Mouse (Mus musculus) ES-E14 (cell line): ENCODE measurements around the gene Ahdc1. TPM values are rescaled to one million over a fixed set of nuclear protein-coding genes. Genes with fewer than 3 reads are reported as not detected.

ENCODE experiments used
- DNase-seq: peaks from one replicate; pipeline ENCODE4 v3.0.0-alpha.2; 2013; ENCODE audit warnings: low read depth, low spot score
- H3K27ac ChIP-seq: 2 replicates; pipeline ENCODE4 v1.5.1; 2012; ENCODE audit warnings: low read depth, mild to moderate bottlenecking, low read length, moderate library complexity, mixed read lengths; ENCODE audit not compliant: poor library complexity, insufficient read depth, severe bottlenecking
- H3K36me3 ChIP-seq: 2 replicates; pipeline ENCODE4 v1.6.1; 2012; ENCODE audit warnings: mild to moderate bottlenecking, low read length, moderate library complexity, mixed read lengths; ENCODE audit not compliant: control insufficient read depth, poor library complexity, insufficient read depth, severe bottlenecking
- H3K4me1 ChIP-seq, 2 experiments: fragments of 150-350 bp in 1 of 2; sonication (generic) in 1 of 2; 2 replicates each; pipeline ENCODE4 v1.6.1; 2012; ENCODE audit warnings: low read length in 2 of 2, mild to moderate bottlenecking in 1 of 2, mixed read lengths in 1 of 2; ENCODE audit not compliant: control insufficient read depth in 2 of 2, insufficient read depth in 2 of 2, poor library complexity in 1 of 2
- H3K4me3 ChIP-seq, 2 experiments: fragments of 150-350 bp in 1 of 2; sonication (generic) in 1 of 2; 2 replicates each; pipeline ENCODE4 v1.5.1; 2012; ENCODE audit warnings: low read length in 2 of 2, low read depth in 1 of 2, mild to moderate bottlenecking in 1 of 2, mixed read lengths in 1 of 2; ENCODE audit not compliant: insufficient read depth in 1 of 2, poor library complexity in 1 of 2, severe bottlenecking in 1 of 2
- H3K9ac ChIP-seq: 2 replicates; pipeline ENCODE4 v1.6.1; 2012; ENCODE audit warnings: low read depth, mild to moderate bottlenecking, low read length, mixed read lengths; ENCODE audit not compliant: poor library complexity, insufficient read depth, severe bottlenecking
- H3K9me3 ChIP-seq: fragments of 150-350 bp; sonication (generic); 2 replicates; pipeline ENCODE4 v1.6.1; 2012; ENCODE audit warnings: low read depth, mild to moderate bottlenecking, low read length; ENCODE audit not compliant: control insufficient read depth, insufficient read depth
- CHD2 ChIP-seq: IDR thresholded peaks from 2 replicates; pipeline ENCODE4 v1.6.1; 2014; ENCODE audit warnings: mild to moderate bottlenecking, low read depth, low read length, inconsistent platforms
- HCFC1 ChIP-seq: IDR thresholded peaks from 2 replicates; pipeline ENCODE4 v1.6.1; 2012; ENCODE audit warnings: low read length, inconsistent platforms, borderline replicate concordance; ENCODE audit not compliant: insufficient read depth
- MAFK ChIP-seq: IDR thresholded peaks from 2 replicates; pipeline ENCODE4 v1.6.1; 2014; ENCODE audit warnings: mild to moderate bottlenecking, low read depth, low read length, inconsistent platforms; ENCODE audit not compliant: insufficient read depth
- ZC3H11A ChIP-seq: IDR thresholded peaks from 2 replicates; pipeline ENCODE4 v1.6.1; 2012; ENCODE audit warnings: low read depth, mild to moderate bottlenecking, inconsistent platforms, low read length, borderline replicate concordance
- ZNF384 ChIP-seq: IDR thresholded peaks from 2 replicates; pipeline ENCODE4 v1.6.1; 2012; ENCODE audit warnings: low read depth, low read length, inconsistent platforms
- in situ Hi-C, 2 experiments: fragments of 600-800 bp; cut with MboI; formaldehyde crosslinking; loops; one replicate each; pipeline ENCODE4 v1.15.1; 2025; ENCODE audit warnings: low sequenced_read_pairs in 2 of 2, inconsistent platforms in 1 of 2; ENCODE audit not compliant: unreplicated experiment in 2 of 2
- total RNA-seq: library from RNA; depleted of rRNA; stranded (reverse); fragments of 300-350 nt; gene quantifications from 2 replicates; pipeline ENCODE4 v1.2.3, GENCODE M21; 2012

Gene Ahdc1
- total RNA-seq, 1 experiment, result 61.8 TPM

GRCm38 (mm10) chr4:133085783-133086342, 74.8 kb downstream of the Ahdc1 start:
- in situ Hi-C loops, result no loop called here
- DNase-seq, result no peak
- TF ChIP-seq HCFC1 (0 out of 2 replicates have a peak, but pooled peaks have one; percentile 21), MAFK (no peak)
- H3K36me3 ChIP-seq, result no peaks in the 10 kb centered on the region
- no peaks in the 10 kb centered on the region for H3K9me3 ChIP-seq
- H3K4me3 ChIP-seq, result peak overlapping the region in 1 of 2 experiments; percentile 60; a peak in 2 of 4 replicates
- no peak overlapping the region for H3K27ac ChIP-seq
- peak overlapping the region; percentile 11; the same call in 1 of the 2 replicates for H3K9ac ChIP-seq
- H3K4me1 ChIP-seq, result peaks cover 9 to 35% of the 10 kb centered on the region in 2 experiments

GRCm38 (mm10) chr4:133087177-133087714, 76.2 kb downstream of the Ahdc1 start:
- no peak overlapping the region for H3K4me3 ChIP-seq
- no peak for DNase-seq
- H3K27ac ChIP-seq, result no peak overlapping the region
- peaks cover 9 to 39% of the 10 kb centered on the region in 2 experiments for H3K4me1 ChIP-seq
- H3K9me3 ChIP-seq, result no peaks in the 10 kb centered on the region
- TF ChIP-seq MAFK (no peak), ZNF384 (no peak), HCFC1 (no peak), ZC3H11A (no peak), CHD2 (no peak)
- no peaks in the 10 kb centered on the region for H3K36me3 ChIP-seq
- no peak overlapping the region for H3K9ac ChIP-seq
- in situ Hi-C loops, result no loop called here

DNA sequence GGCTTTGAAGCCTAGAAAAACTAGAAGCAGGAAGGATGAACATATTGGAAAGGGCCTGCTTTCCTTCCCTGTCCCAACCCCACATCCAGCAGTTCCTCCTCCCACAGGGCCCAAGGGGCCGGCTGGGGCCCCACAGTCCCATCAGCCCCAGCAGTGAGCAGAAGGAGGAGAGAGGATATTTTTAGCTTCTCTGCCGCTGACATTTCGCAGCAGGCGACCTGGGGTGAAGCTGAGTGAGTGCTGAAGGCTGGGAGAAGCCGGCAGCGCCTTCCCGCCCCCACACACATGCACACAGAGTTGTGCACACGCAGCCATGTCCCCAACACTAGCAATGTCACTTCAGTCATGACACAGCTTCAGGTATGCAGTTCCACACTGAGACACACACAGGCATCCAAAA, 76.8 kb downstream of the Ahdc1 start:
- Histone ChIP-seq H3K9ac (no peak overlapping the region), H3K27ac (no peak overlapping the region), H3K4me3 (no peak overlapping the region), H3K4me1 (peaks cover 9 to 36% of the 10 kb centered on the region in 2 experiments), H3K9me3 (no peaks in the 10 kb centered on the region), H3K36me3 (no peaks in the 10 kb centered on the region)
- in situ Hi-C loops, result no loop called here
- DNase-seq, result no peak
- TF ChIP-seq ZNF384 (no peak), CHD2 (no peak), ZC3H11A (no peak), HCFC1 (no peak), MAFK (no peak)

GRCm38 (mm10) chr4:133089319-133089718, 78.3 kb downstream of the Ahdc1 start:
- Histone ChIP-seq H3K4me3 (no peak overlapping the region), H3K4me1 (peaks cover 10 to 44% of the 10 kb centered on the region in 2 experiments), H3K36me3 (no peaks in the 10 kb centered on the region), H3K27ac (no peak overlapping the region), H3K9me3 (no peaks in the 10 kb centered on the region), H3K9ac (no peak overlapping the region)
- DNase-seq, result no peak
- TF ChIP-seq ZC3H11A, result no peak
- no peak for TF ChIP-seq HCFC1
- TF ChIP-seq CHD2, result no peak
- TF ChIP-seq MAFK, result no peak
- no peak for TF ChIP-seq ZNF384
- in situ Hi-C loops, result no loop called here

GRCm38 (mm10) chr4:133089802-133090201, 78.7 kb downstream of the Ahdc1 start:
- no peak overlapping the region for H3K9ac ChIP-seq
- H3K4me1 ChIP-seq, result peaks cover 10 to 42% of the 10 kb centered on the region in 2 experiments
- in situ Hi-C loops, result no loop called here
- TF ChIP-seq CHD2 (no peak), ZNF384 (no peak), ZC3H11A (no peak), HCFC1 (no peak), MAFK (no peak)
- H3K4me3 ChIP-seq, result no peak overlapping the region
- no peak overlapping the region for H3K27ac ChIP-seq
- H3K36me3 ChIP-seq, result no peaks in the 10 kb centered on the region
- no peaks in the 10 kb centered on the region for H3K9me3 ChIP-seq
- no peak for DNase-seq
